Mouse (Mus musculus): Measurements from ENCODE around the gene Trak1. TPM values are rescaled to one million over a fixed set of nuclear protein-coding genes. Genes with fewer than 3 reads are reported as not detected.

The Trak1 gene
- polyA plus RNA-seq (2014; fragmentation: Illumina TruSeq; extraction: RNeasy Lipid Tissue Mini Kit (QIAGEN cat#74804); ENCODE audit: low read depth, low replicate concordance): 6.6 TPM

DNA sequence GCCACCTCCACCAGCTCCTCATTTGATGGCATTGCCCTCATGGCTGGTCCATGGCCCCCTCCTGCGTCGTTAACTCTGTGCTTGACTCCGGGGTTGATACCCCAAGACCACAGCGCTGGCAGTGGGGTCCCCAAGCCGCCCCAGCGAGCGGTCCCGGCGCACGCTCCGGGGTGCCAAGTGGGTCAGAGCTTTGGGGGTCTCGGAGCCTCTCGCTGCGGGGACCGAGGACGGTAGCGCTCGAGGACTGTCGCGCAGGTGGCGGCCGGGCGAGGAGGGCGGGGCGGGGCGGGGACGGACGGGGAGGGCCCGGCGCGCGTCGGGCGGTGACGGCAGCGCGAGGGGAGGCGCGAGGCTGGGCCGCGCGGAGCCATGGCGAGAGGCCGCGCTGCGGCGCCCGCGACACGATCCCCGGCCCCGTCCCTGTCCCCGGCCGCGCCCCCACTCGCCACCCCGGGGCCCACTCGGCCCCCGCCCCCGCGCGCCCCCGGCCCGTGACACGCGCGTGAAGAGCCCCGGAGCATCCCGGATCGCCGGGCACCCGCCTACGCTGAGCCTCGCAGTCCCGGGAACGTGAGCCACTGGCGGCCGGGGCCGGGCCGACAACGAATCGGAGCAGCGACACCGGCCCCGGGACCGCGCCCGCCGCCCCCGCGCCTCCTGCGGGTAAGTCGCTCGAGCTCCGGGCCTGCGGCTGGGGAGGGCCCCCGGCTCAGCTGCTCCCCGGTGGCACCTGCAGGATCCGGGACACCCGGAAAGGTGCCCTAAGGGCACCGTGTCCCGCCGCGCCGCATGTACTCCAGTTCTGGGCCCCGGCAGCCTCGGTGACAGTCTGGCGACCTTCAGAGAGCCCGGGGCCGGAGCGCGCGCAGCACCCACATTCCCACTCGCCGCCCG lies at the start of gene Trak1:
Trak1 (plus strand) TSS at position 332 of the 894 bp plus-strand sequence.

GRCm38 (mm10) chr9:121277118-121278060 lies 19.9 kb upstream of the Trak1 start, which contains the start of gene Ulk4:
Gene Ulk4, minus strand, starts transcription at chr9:121277197.

DNA sequence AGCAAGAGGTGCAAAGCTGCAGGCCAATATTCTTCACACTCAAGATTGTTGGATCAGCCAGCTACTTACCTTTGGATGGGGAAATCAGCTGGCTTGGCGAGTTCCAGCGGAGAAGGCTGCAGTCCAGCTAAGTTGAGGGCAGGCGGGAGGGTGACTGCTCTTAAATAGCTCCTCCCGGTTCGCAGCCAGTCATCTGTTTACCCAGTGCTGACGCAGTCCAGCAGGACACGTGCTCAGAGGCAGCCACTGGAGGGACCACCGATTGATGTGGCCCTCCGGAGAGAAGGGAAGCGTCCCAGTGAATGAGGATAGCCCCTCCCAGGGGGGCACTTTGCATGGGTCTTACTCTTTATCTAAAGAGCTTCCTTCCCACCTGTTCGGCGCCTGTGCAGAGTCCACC lies 198.2 kb downstream of the Trak1 start, which contains the start of gene Cck:
Cck (minus strand) TSS at position 166 of the 400 bp plus-strand sequence.

Other genes starting within 250 kb of the Trak1 start
- gene Ulk4, start 20.3 kb upstream of the Trak1 start, polyA plus RNA-seq (2014; fragmentation: Illumina TruSeq; extraction: RNeasy Lipid Tissue Mini Kit (QIAGEN cat#74804); ENCODE audit: low read depth, low replicate concordance): 42.7 TPM
- gene Cck, start 198.2 kb downstream of the Trak1 start, polyA plus RNA-seq (2014; fragmentation: Illumina TruSeq; extraction: RNeasy Lipid Tissue Mini Kit (QIAGEN cat#74804); ENCODE audit: low read depth, low replicate concordance): not detected

Data from testis, adult 10 weeks (tissue).